Mouse (Mus musculus): Measurements from ENCODE around the gene Itpripl2. TPM values are rescaled to one million over a fixed set of nuclear protein-coding genes. Genes with fewer than 3 reads are reported as not detected.

The Itpripl2 gene
- total RNA-seq (2017): 9.4 and 13.1 TPM in 2 replicates

DNA sequence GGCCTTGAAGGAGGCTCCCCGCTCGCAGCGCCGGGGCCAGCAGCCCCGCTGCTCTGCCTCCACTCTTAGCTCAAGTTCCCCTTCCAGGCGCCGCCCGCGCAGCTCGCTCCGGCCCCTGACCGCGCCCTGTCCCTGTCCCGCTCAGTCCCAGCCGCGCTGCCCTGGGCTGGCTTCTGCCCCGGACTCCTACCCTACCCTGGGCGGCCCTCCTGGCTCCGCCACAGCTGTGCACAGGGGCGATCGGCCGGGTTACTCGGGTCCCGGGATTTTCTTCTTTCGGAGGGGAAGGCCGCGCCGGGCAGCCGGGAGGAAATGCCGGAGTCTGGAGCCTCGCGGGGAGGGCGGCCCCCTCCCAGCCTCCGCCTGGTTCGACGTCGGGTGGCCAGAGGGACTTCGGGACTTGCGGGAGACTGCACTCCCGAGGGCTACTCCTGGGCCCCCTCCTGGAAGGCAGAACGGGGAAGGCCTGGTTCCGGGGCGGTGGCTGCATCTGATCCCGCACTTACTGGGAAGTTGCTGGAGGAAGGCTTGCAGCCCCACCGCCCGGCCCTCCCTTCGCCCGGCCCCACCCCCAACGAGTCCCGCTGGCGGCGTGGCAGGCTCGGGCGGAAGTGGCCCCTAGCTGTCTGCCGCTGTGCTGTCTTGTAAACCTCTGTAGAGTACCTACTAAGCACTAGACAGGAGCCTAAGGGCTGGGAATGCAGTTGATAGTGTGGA lies at the start of gene Itpripl2:
Gene Itpripl2, minus strand, starts transcription at position 545 of the 717 bp plus-strand sequence.
- ATAC-seq (replicated peaks in 1 of 2; ENCODE audit: insufficient read depth in 1 of 2, low FRiP score in 2 of 2, low TSS enrichment in 1 of 2, low read depth in 1 of 2, poor library complexity in 2 of 2, severe bottlenecking in 2 of 2): peak; percentile 77 to 78

GRCm38 (mm10) chr7:118535076-118535475 lies 43.3 kb upstream of the Itpripl2 start:
- no peak for ATAC-seq (replicated peaks in 1 of 2; ENCODE audit: insufficient read depth in 1 of 2, low FRiP score in 2 of 2, low TSS enrichment in 1 of 2, low read depth in 1 of 2, poor library complexity in 2 of 2, severe bottlenecking in 2 of 2)

DNA sequence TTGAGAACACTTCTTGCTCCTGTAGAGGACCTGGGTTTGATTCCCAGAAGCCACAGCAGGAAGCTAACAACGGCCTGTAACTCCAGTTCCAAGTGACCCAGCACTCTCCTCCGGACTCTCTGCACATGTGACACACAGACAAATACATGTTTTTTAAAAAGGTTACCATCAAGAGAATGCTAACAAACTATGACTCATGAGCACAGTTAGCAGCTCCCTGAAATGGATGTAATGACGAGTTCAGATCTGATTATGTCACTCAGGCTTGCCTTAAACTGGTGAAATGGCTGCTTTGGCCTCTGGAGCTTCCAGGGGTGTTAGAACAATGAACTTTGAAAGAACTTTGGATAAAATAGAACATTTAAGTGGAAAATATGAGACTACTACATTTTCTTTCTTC lies 42.6 kb upstream of the Itpripl2 start:
- no peak for ATAC-seq (replicated peaks in 1 of 2; ENCODE audit: insufficient read depth in 1 of 2, low FRiP score in 2 of 2, low TSS enrichment in 1 of 2, low read depth in 1 of 2, poor library complexity in 2 of 2, severe bottlenecking in 2 of 2)

DNA sequence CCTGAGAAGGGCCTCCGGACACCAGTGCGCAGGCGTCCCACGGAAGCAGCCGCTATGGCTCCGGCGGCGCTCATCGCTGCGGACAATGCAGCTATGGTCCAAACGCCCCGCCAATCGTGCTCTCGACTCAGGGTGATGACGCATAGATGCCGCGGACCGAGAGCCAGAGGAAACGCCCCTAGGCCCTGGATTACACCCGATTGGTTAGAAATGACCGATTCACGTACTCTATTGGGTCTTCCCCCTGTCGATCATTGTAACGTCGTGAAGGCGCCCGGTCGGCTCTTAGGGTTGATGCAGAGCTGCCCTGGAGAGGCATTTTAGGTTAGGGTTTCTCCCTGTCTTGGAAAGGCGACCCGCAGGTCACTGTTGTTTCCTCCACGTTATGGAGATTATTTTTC lies 41.4 kb upstream of the Itpripl2 start, which contains the start of gene Coq7:
Gene Coq7, minus strand, starts transcription at position 179 of the 401 bp plus-strand sequence.
- peak; percentile 96 to 98 for ATAC-seq (replicated peaks in 1 of 2; ENCODE audit: insufficient read depth in 1 of 2, low FRiP score in 2 of 2, low TSS enrichment in 1 of 2, low read depth in 1 of 2, poor library complexity in 2 of 2, severe bottlenecking in 2 of 2)

DNA sequence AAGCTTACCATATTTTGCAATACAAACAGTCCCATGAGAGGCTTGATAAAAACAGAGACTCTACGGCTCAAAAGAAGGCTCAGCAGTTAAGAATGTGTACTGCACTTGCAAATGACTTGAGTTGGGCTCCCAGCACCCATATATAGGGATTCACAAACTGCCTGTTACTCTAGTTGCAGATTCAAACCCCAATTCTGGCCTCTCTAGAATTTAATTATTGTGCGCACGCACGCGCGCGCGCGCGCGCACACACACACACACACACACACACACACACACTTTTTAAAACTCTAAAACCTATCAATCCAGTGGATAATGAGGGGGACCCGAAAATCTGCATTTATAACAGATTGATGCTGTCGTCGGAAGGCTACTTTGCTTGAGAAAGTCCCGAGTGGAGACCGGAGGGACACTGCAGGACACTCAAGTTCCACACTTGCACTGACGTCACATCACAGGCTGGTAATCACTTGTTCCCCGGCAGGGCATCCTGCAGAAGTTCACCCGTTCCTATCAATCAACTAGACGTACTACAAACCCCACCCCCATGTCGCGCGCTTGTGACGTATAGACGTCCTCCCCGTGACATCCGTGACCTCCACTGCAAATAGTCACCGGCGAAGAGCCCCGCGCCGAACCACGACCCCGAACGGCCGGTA lies 40.9 kb upstream of the Itpripl2 start:
- peak; percentile 91 to 94 for ATAC-seq (replicated peaks in 1 of 2; ENCODE audit: insufficient read depth in 1 of 2, low FRiP score in 2 of 2, low TSS enrichment in 1 of 2, low read depth in 1 of 2, poor library complexity in 2 of 2, severe bottlenecking in 2 of 2)

DNA sequence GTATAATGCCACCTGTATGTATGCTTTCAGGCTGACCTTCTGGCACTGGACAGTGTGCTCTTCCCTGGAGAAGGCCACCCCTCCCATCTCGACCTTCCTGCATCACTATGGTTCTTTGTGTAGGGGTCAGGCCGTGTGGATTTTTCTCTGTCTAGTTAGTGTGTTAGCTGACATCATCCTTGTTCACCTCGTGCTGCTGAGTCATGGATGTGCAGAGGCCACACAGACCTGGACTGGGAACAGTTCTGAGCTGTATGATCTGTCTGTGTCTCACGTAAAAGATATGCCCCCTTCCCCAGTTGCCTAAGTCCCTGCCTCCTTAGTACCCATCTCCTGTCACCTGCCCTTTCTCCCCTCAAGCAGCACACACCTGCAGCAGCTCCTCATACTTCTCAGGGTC lies 35.2 kb upstream of the Itpripl2 start:
- ATAC-seq (replicated peaks in 1 of 2; ENCODE audit: insufficient read depth in 1 of 2, low FRiP score in 2 of 2, low TSS enrichment in 1 of 2, low read depth in 1 of 2, poor library complexity in 2 of 2, severe bottlenecking in 2 of 2): no peak

DNA sequence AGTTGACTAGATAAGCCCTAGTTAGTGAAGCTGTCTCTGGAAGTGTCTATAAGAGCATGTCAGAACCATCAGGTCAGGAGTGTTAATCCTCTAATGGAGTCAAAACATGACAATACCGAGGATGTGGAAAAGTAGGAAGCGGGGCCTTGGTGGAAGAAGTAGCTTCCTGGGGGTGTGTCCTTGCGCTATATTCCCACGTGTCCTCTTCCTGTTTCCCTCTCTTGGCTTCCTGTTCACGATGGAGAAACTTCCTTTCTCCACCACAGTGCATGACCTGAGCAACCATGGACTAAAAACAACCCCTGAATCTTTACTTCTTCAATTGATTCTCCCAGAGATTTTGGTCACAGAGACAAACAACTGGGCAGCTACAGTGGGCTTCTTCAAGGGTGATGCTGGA lies 30.3 kb upstream of the Itpripl2 start:
- ATAC-seq (replicated peaks in 1 of 2; ENCODE audit: insufficient read depth in 1 of 2, low FRiP score in 2 of 2, low TSS enrichment in 1 of 2, low read depth in 1 of 2, poor library complexity in 2 of 2, severe bottlenecking in 2 of 2): peak in 1 of 2 experiments; percentile 46; a peak in 1 of 4 replicates

- no peak for ATAC-seq (replicated peaks in 1 of 2; ENCODE audit: insufficient read depth in 1 of 2, low FRiP score in 2 of 2, low TSS enrichment in 1 of 2, low read depth in 1 of 2, poor library complexity in 2 of 2, severe bottlenecking in 2 of 2)
Observed at GRCm38 (mm10) chr7:118519661-118520060, 27.9 kb upstream of the Itpripl2 start.

GRCm38 (mm10) chr7:118518687-118519086 lies 26.9 kb upstream of the Itpripl2 start:
- ATAC-seq (replicated peaks in 1 of 2; ENCODE audit: insufficient read depth in 1 of 2, low FRiP score in 2 of 2, low TSS enrichment in 1 of 2, low read depth in 1 of 2, poor library complexity in 2 of 2, severe bottlenecking in 2 of 2): peak; percentile 79 to 91

DNA sequence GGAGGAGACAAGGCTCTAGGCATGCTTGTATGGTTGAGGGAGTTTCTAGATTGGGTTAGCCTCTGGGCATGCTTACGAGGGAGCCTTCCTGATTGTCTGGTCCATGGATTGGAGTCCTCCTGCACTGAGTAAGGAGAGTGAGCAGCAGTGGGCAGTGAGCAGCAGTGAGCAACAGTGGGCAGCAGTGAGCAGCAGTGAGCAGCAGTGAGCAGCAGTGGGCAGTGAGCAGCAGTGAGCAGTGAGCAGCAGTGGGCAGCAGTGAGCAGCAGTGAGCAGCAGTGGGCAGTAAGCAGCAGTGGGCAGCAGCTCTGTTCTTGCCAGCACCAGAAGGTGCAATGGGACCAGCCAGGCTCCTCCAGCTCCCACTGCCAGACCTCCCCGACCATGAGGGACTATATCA lies 26.0 kb upstream of the Itpripl2 start:
- ATAC-seq (replicated peaks in 1 of 2; ENCODE audit: insufficient read depth in 1 of 2, low FRiP score in 2 of 2, low TSS enrichment in 1 of 2, low read depth in 1 of 2, poor library complexity in 2 of 2, severe bottlenecking in 2 of 2): peak; percentile 29 to 40; a peak in 2 of 4 replicates

DNA sequence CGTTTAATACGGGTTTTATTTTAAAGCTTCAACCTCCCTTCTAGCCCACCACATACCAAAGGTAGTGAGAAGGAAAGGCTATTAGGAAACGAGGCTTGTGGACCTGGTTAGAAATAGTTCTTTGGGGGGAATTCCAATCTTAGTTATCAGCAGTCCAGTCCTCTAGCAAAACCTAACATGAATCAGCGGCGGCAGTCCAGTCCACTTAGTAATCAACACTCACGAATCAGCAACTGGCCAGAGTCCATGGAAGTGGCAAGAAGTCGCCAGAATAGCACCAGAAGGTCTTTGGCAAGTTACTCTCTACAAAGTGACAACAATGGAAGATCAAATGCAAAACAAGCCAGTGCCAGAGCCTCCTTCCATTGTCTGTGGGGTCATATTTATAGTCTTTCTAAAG lies 16.8 kb upstream of the Itpripl2 start:
- no peak for ATAC-seq (replicated peaks in 1 of 2; ENCODE audit: insufficient read depth in 1 of 2, low FRiP score in 2 of 2, low TSS enrichment in 1 of 2, low read depth in 1 of 2, poor library complexity in 2 of 2, severe bottlenecking in 2 of 2)

DNA sequence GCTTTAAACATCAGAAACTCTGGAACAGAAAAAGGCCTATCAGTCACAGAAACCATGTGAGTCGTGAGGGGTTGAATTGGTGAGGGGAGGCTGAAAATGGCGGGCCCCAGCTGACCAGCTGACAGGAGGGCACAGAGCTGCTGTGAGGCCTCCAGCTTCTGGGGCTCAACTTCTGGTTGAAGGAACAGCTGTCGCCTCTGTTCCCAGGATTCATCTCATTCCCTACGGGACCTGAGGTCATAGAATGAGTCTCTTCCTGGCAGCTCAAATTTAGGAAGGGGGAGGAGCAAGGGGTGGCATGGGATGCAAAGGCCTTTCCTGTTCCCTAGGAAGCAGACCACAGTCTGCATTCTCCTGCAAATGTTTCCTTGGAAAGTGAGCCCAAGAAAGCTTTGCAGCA lies 12.1 kb upstream of the Itpripl2 start:
- no peak for ATAC-seq (replicated peaks in 1 of 2; ENCODE audit: insufficient read depth in 1 of 2, low FRiP score in 2 of 2, low TSS enrichment in 1 of 2, low read depth in 1 of 2, poor library complexity in 2 of 2, severe bottlenecking in 2 of 2)

- ATAC-seq (replicated peaks in 1 of 2; ENCODE audit: insufficient read depth in 1 of 2, low FRiP score in 2 of 2, low TSS enrichment in 1 of 2, low read depth in 1 of 2, poor library complexity in 2 of 2, severe bottlenecking in 2 of 2): no peak
Observed at GRCm38 (mm10) chr7:118502333-118502732, 10.6 kb upstream of the Itpripl2 start.

DNA sequence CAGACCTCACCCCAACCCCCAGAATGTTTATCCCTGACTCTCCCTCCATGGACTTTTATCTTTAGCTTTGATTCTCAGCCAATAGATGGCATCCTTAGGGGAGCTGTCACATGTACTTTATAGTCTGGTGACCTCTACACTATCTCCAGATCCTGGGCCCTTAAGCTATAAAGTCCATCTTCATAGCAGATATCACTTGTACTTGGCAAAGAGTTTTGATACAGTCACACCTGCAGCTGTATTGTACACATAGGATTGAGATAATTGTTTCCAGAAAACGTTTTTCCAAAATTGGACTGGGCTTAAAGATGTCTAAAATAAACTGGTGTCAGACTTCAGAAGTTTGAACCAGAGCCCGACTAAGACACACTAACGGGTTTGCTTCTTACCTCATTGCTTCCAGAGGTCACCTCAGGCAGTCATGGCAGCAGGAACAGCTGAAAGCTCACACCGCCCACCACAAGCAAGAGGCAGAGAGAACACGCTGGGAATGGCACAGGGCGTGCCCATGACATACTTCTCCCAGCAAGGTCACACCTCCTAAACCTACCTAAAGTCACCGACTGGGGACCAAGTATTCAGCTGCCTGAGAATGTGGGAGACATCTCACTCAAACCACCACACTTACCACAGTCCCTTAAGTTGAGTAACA lies 8.1 kb upstream of the Itpripl2 start:
- ATAC-seq (replicated peaks in 1 of 2; ENCODE audit: insufficient read depth in 1 of 2, low FRiP score in 2 of 2, low TSS enrichment in 1 of 2, low read depth in 1 of 2, poor library complexity in 2 of 2, severe bottlenecking in 2 of 2): no peak

- ATAC-seq (replicated peaks in 1 of 2; ENCODE audit: insufficient read depth in 1 of 2, low FRiP score in 2 of 2, low TSS enrichment in 1 of 2, low read depth in 1 of 2, poor library complexity in 2 of 2, severe bottlenecking in 2 of 2): peak in 1 of 2 experiments; percentile 17; a peak in 1 of 4 replicates
Observed at GRCm38 (mm10) chr7:118498984-118499783, 7.4 kb upstream of the Itpripl2 start.

GRCm38 (mm10) chr7:118494892-118495579 lies 3.3 kb upstream of the Itpripl2 start:
- ATAC-seq (replicated peaks in 1 of 2; ENCODE audit: insufficient read depth in 1 of 2, low FRiP score in 2 of 2, low TSS enrichment in 1 of 2, low read depth in 1 of 2, poor library complexity in 2 of 2, severe bottlenecking in 2 of 2): no peak

DNA sequence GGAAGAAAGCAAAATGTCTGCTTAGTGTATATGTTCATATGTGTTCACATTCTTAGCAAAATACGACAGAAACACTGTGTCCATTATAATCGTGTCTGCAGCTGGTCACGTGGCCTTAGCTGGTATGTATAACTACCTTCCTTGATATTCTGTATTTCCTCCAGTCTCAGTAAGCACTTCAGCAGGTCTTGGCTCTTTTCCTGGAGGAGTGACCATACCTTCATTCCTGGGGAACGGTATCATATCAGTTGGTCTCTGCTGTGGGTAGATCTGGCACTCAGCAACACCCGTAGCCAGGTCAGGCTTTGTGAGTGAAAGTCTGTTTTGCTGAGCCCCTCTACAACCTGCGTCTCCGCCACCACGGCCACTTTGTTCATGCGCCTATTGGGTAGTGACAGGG lies 2.1 kb upstream of the Itpripl2 start:
- ATAC-seq (replicated peaks in 1 of 2; ENCODE audit: insufficient read depth in 1 of 2, low FRiP score in 2 of 2, low TSS enrichment in 1 of 2, low read depth in 1 of 2, poor library complexity in 2 of 2, severe bottlenecking in 2 of 2): no peak

Measured in hematopoietic stem cell, adult 5-6 weeks (primary cell).